Comparison of ENCODE assay signal across 9 mouse cellular contexts in genomic region chr10:7832171-7832676, GRCm38 (mm10). TPM values are rescaled to one million over a fixed set of nuclear protein-coding genes. Genes with fewer than 3 reads are reported as not detected.
A peak's percentile ranks its signal among the peaks of the same experiment; 100 is the strongest.
DNase-seq lines count a peak whose midpoint lies in the region; ATAC-seq lines count a peak whose summit lies in the region.
"Had no signal": no experiment of that assay in that cellular context is flagged by ENCODE, and none has a peak within 500 bp of the region (broad histone marks: within the 10 kb centered on the region; RNA-seq: fewer than 3 reads in every experiment).

Zc3h12d (plus strand) TSS chr10:7832470.

- H3K36me3 ChIP-seq in embryonic facial prominence, embryonic 12.5 days: no peaks in the 10 kb centered on the region
- no peaks in the 10 kb centered on the region for H3K36me3 ChIP-seq in hindbrain, embryonic 11.5 days (ENCODE audit: control insufficient read depth, insufficient read depth, low read length)
- H3K36me3 ChIP-seq in limb, embryonic 12.5 days: 0 out of 2 replicates have a peak, but pooled peaks cover 4% of the 10 kb centered on the region
- H3K36me3 ChIP-seq in midbrain, embryonic 10.5 days: no peaks in the 10 kb centered on the region
- no peaks in the 10 kb centered on the region for H3K36me3 ChIP-seq in stomach, embryonic 16.5 days (ENCODE audit: control insufficient read depth, insufficient read depth, low read length)

- no peak within 1 kb of the TSS for H3K9ac ChIP-seq in embryonic facial prominence, embryonic 12.5 days
- H3K9ac ChIP-seq in hindbrain, embryonic 11.5 days (ENCODE audit: low read depth, low read length): 0 out of 2 replicates have a peak within 1 kb of the TSS, but pooled peaks have one; percentile 5
- H3K9ac ChIP-seq in limb, embryonic 12.5 days (replicated peaks): peak within 1 kb of the TSS; percentile 50
- H3K9ac ChIP-seq in stomach, embryonic 16.5 days (ENCODE audit: low read length): peak within 1 kb of the TSS; percentile 67

- no peak within 1 kb of the TSS for H3K27ac ChIP-seq in embryonic facial prominence, embryonic 12.5 days
- no peak within 1 kb of the TSS for H3K27ac ChIP-seq in hindbrain, embryonic 11.5 days (ENCODE audit: low read depth, low read length)
- no peak within 1 kb of the TSS for H3K27ac ChIP-seq in limb, embryonic 12.5 days
- H3K27ac ChIP-seq in midbrain, embryonic 10.5 days (replicated peaks): peak within 1 kb of the TSS; percentile 28; the same call in 1 of the 2 replicates
- H3K27ac ChIP-seq in stomach, embryonic 16.5 days (ENCODE audit: low read length): peak within 1 kb of the TSS; percentile 49; the same call in 1 of the 2 replicates

- H3K4me2 ChIP-seq in embryonic facial prominence, embryonic 12.5 days (replicated peaks): peak within 1 kb of the TSS; percentile 49
- H3K4me2 ChIP-seq in hindbrain, embryonic 11.5 days (replicated peaks; ENCODE audit: low read depth, low read length): 0 out of 2 replicates have a peak within 1 kb of the TSS, but pooled peaks have one; percentile 1
- H3K4me2 ChIP-seq in limb, embryonic 12.5 days: peak within 1 kb of the TSS; percentile 54
- peak within 1 kb of the TSS; percentile 50 for H3K4me2 ChIP-seq in stomach, embryonic 16.5 days (ENCODE audit: low read depth, low read length)

- H3K4me1 ChIP-seq in embryonic facial prominence, embryonic 12.5 days: peaks cover 8% of the 10 kb centered on the region; the same call in 1 of the 2 replicates
- no peaks in the 10 kb centered on the region for H3K4me1 ChIP-seq in hindbrain, embryonic 11.5 days (replicated peaks; ENCODE audit: control insufficient read depth, insufficient read depth, low read length)
- H3K4me1 ChIP-seq in limb, embryonic 12.5 days (replicated peaks): peaks cover 10% of the 10 kb centered on the region
- H3K4me1 ChIP-seq in midbrain, embryonic 10.5 days: peaks cover 10% of the 10 kb centered on the region
- peaks cover 3% of the 10 kb centered on the region; the same call in 1 of the 2 replicates for H3K4me1 ChIP-seq in stomach, embryonic 16.5 days (ENCODE audit: control insufficient read depth, insufficient read depth, low read length)

- WGBS in embryonic facial prominence, embryonic 12.5 days: 3% methylated on average over 15 of the region's 15 CpGs
- 7% methylated on average over 15 of the region's 15 CpGs for WGBS in hindbrain, embryonic 11.5 days
- WGBS in limb, embryonic 12.5 days: 4% methylated on average over 15 of the region's 15 CpGs
- WGBS in midbrain, embryonic 10.5 days: 5% methylated on average over 15 of the region's 15 CpGs
- WGBS in stomach, embryonic 16.5 days: 2% methylated on average over 15 of the region's 15 CpGs

- 0 out of 2 replicates have a peak, but pooled peaks have one; percentile 62 for ATAC-seq in embryonic facial prominence, embryonic 12.5 days (ENCODE audit: insufficient number of reproducible peaks, insufficient read depth, low FRiP score, low TSS enrichment)
- 0 out of 2 replicates have a peak, but pooled peaks have one; percentile 33 for ATAC-seq in hindbrain, embryonic 11.5 days (ENCODE audit: low FRiP score)
- peak; percentile 65; the same call in 1 of the 2 replicates for ATAC-seq in limb, embryonic 12.5 days (ENCODE audit: insufficient number of reproducible peaks, insufficient read depth, low FRiP score, low TSS enrichment, low read depth)
- ATAC-seq in stomach, embryonic 16.5 days (ENCODE audit: insufficient read depth, low FRiP score): peak; percentile 91

- H3K4me3 ChIP-seq in embryonic facial prominence, embryonic 12.5 days: peak within 1 kb of the TSS; percentile 26
- no peak within 1 kb of the TSS for H3K4me3 ChIP-seq in hindbrain, embryonic 11.5 days (ENCODE audit: low read depth, low read length)
- H3K4me3 ChIP-seq in limb, embryonic 12.5 days (replicated peaks): peak within 1 kb of the TSS; percentile 27
- H3K4me3 ChIP-seq in midbrain, embryonic 10.5 days: peak within 1 kb of the TSS; percentile 38
- peak within 1 kb of the TSS; percentile 26 for H3K4me3 ChIP-seq in stomach, embryonic 16.5 days (replicated peaks; ENCODE audit: low read length)
- H3K4me3 ChIP-seq: erythroblast, embryonic 14.5 days had no signal

- no peaks in the 10 kb centered on the region for H3K9me3 ChIP-seq in embryonic facial prominence, embryonic 12.5 days
- H3K9me3 ChIP-seq in hindbrain, embryonic 11.5 days (ENCODE audit: control insufficient read depth, low read length): no peaks in the 10 kb centered on the region
- no peaks in the 10 kb centered on the region for H3K9me3 ChIP-seq in limb, embryonic 12.5 days
- no peaks in the 10 kb centered on the region for H3K9me3 ChIP-seq in midbrain, embryonic 10.5 days (replicated peaks)
- H3K9me3 ChIP-seq in stomach, embryonic 16.5 days (replicated peaks; ENCODE audit: control insufficient read depth, low read length): no peaks in the 10 kb centered on the region

- peak; percentile 79 for DNase-seq in T-cell, adult 2 months (ENCODE audit: low spot score)
- DNase-seq in hindbrain, embryonic 11.5 days (ENCODE audit: low spot score): peak; percentile 9
- no peak for DNase-seq in midbrain, embryonic 10.5 days (ENCODE audit: low spot score)
- DNase-seq in adipocyte (ENCODE audit: low spot score): no peak
- DNase-seq in layer of hippocampus, postnatal 25 days (ENCODE audit: extremely low spot score in 1 of 2, low spot score in 1 of 2): no peak

- no peaks in the 10 kb centered on the region for H3K27me3 ChIP-seq in embryonic facial prominence, embryonic 12.5 days
- H3K27me3 ChIP-seq in hindbrain, embryonic 11.5 days (ENCODE audit: control insufficient read depth, insufficient read depth, low read length): no peaks in the 10 kb centered on the region
- H3K27me3 ChIP-seq in limb, embryonic 12.5 days: peaks cover 14% of the 10 kb centered on the region
- H3K27me3 ChIP-seq in midbrain, embryonic 10.5 days (ENCODE audit: low read depth, poor library complexity, severe bottlenecking): no peaks in the 10 kb centered on the region
- no peaks in the 10 kb centered on the region for H3K27me3 ChIP-seq in stomach, embryonic 16.5 days (ENCODE audit: control insufficient read depth, insufficient read depth, low read length)

RNA-seq across cellular contexts. Expression of gene Zc3h12d, which starts in this region (rescaled TPM):
- 0.05 and 0.10 TPM in 2 replicates for polyA plus RNA-seq in embryonic facial prominence, embryonic 12.5 days (2016; fragmentation: Nextera tagmentation; extraction: Ambion mirVana)
- polyA plus RNA-seq in hindbrain, embryonic 11.5 days (2014; fragmentation: Nextera tagmentation; extraction: Ambion mirVana): 0.05 and 0.06 TPM in 2 replicates
- polyA plus RNA-seq in limb, embryonic 12.5 days (2016; fragmentation: Nextera tagmentation; extraction: Ambion mirVana): 0.29 TPM in 2 replicates
- polyA plus RNA-seq in midbrain, embryonic 10.5 days (2016; fragmentation: Nextera tagmentation; extraction: Ambion mirVana): 0.02 TPM in 1 of 2 replicates, not detected in the other
- polyA plus RNA-seq in stomach, embryonic 16.5 days (2015; fragmentation: Nextera tagmentation; extraction: Ambion mirVana): 0.43 and 0.52 TPM in 2 replicates
- under 1 TPM; 0.10 to 0.12 TPM for total RNA-seq in layer of hippocampus, postnatal 25 days (2021)
- polyA plus RNA-seq: erythroblast, embryonic 14.5 days had no signal

Comparison
In these comparisons a context has a peak if more than half of its experiments do, and no peak if none do; other contexts are left out.
1. Peak in ATAC-seq, H3K4me3 ChIP-seq and H3K4me2 ChIP-seq in embryonic facial prominence, embryonic 12.5 days; RNA of the gene not detected or under 1 TPM.
2. Peak in DNase-seq, ATAC-seq, H3K9ac ChIP-seq and H3K4me2 ChIP-seq in hindbrain, embryonic 11.5 days; RNA of the gene not detected or under 1 TPM.
3. Peak in ATAC-seq, H3K4me3 ChIP-seq, H3K9ac ChIP-seq and H3K4me2 ChIP-seq in limb, embryonic 12.5 days; RNA of the gene not detected or under 1 TPM.
4. Peak in ATAC-seq, H3K4me3 ChIP-seq, H3K27ac ChIP-seq, H3K9ac ChIP-seq and H3K4me2 ChIP-seq in stomach, embryonic 16.5 days; RNA of the gene not detected or under 1 TPM.
5. ATAC-seq: peak in every context shown above with its lines; median percentile 91 in stomach, embryonic 16.5 days; 65 in limb, embryonic 12.5 days; 62 in embryonic facial prominence, embryonic 12.5 days; 33 in hindbrain, embryonic 11.5 days.
6. H3K4me2 ChIP-seq: peak in every context shown above with its lines; median percentile 54 in limb, embryonic 12.5 days; 50 in stomach, embryonic 16.5 days; 49 in embryonic facial prominence, embryonic 12.5 days; 1 in hindbrain, embryonic 11.5 days.